Mouse (Mus musculus): ENCODE measurements around the gene A230050P20Rik. TPM values are rescaled to one million over a fixed set of nuclear protein-coding genes. Genes with fewer than 3 reads are reported as not detected.

Gene A230050P20Rik
- total RNA-seq (2012; rRNA removed), result 53.9 and 63.7 TPM in 2 replicates
- 100 to 1,000 TPM; 190 to 199 TPM for polyA plus RNA-seq (2012; ENCODE audit: insufficient read depth in 1 of 2, insufficient read length in 2 of 2, low read depth in 1 of 2, low replicate concordance in 2 of 2, missing spikeins in 1 of 2)

- peak within 1 kb of the TSS; percentile 78 for H3K9ac ChIP-seq (ENCODE audit: control insufficient read depth, low read depth, low read length, poor library complexity, severe bottlenecking)
- DNase-seq (ENCODE audit: low read depth, low spot score), result peak; percentile 97
- H3K79me2 ChIP-seq (ENCODE audit: control insufficient read depth, insufficient read depth, low read length, poor library complexity), result peaks cover 14% of the 10 kb centered on the region
- H3K27me3 ChIP-seq (ENCODE audit: control insufficient read depth in 1 of 2, insufficient read depth in 2 of 2, low read length in 2 of 2), result peaks cover 0 to 2% of the 10 kb centered on the region in 2 experiments; a peak in 1 of 4 replicates
- peak; percentile 83 for TF ChIP-seq TBP (IDR thresholded peaks at IDR 0.05; ENCODE audit: low read depth, low read length)
- TF ChIP-seq MAZ (IDR thresholded peaks at IDR 0.05; ENCODE audit: low read depth, low read length), result no peak
- no peak for TF ChIP-seq E2F4 (IDR thresholded peaks at IDR 0.05; ENCODE audit: borderline replicate concordance, low read depth, low read length)
- no peak for TF ChIP-seq ZC3H11A (IDR thresholded peaks at IDR 0.05; ENCODE audit: low read depth, low read length)
- TF ChIP-seq UBTF (IDR thresholded peaks at IDR 0.05; ENCODE audit: borderline replicate concordance, insufficient read depth, low read depth, low read length), result peak; percentile 67; the same call in 1 of the 2 replicates
- TF ChIP-seq POLR2A (IDR thresholded peaks at IDR 0.05; ENCODE audit: control insufficient read depth in 1 of 2, insufficient read depth in 1 of 2, low read depth in 1 of 2, low read length in 2 of 2, poor library complexity in 1 of 2), result peak in 1 of 2 experiments; percentile 82; a peak in 2 of 4 replicates
- H3K36me3 ChIP-seq (ENCODE audit: control insufficient read depth in 1 of 2, insufficient read depth in 2 of 2, low read length in 2 of 2), result peaks cover 23% of the 10 kb centered on the region in 2 experiments
- H3K4me3 ChIP-seq (ENCODE audit: control insufficient read depth in 1 of 2, insufficient read depth in 1 of 2, low read depth in 2 of 2, low read length in 2 of 2), result peak within 1 kb of the TSS; percentile 62 to 90
- H3K9me3 ChIP-seq (replicated peaks; ENCODE audit: insufficient read depth, low read length), result no peaks in the 10 kb centered on the region
- H3K27ac ChIP-seq (ENCODE audit: control insufficient read depth, low read depth, low read length), result peak within 1 kb of the TSS; percentile 54
- peaks cover 14 to 33% of the 10 kb centered on the region in 2 experiments for H3K4me1 ChIP-seq (ENCODE audit: control insufficient read depth in 1 of 2, insufficient read depth in 2 of 2, low read length in 2 of 2)
These were observed at the start of gene A230050P20Rik for GRCm38 (mm10) chr9:20868448-20869001. TSS of gene A230050P20Rik (plus strand) at chr9:20868642.

GRCm38 (mm10) chr9:20820001-20820400 is 48.4 kb upstream of the A230050P20Rik start:
- Histone ChIP-seq H3K4me1 (ENCODE audit: control insufficient read depth in 1 of 2, insufficient read depth in 2 of 2, low read length in 2 of 2) (no peaks in the 10 kb centered on the region), H3K36me3 (ENCODE audit: control insufficient read depth in 1 of 2, insufficient read depth in 2 of 2, low read length in 2 of 2) (no peaks in the 10 kb centered on the region), H3K27me3 (ENCODE audit: control insufficient read depth in 1 of 2, insufficient read depth in 2 of 2, low read length in 2 of 2) (peaks cover 28 to 41% of the 10 kb centered on the region in 2 experiments), H3K27ac (ENCODE audit: control insufficient read depth, low read depth, low read length) (no peak overlapping the region), H3K9me3 (replicated peaks; ENCODE audit: insufficient read depth, low read length) (no peaks in the 10 kb centered on the region), H3K4me3 (ENCODE audit: control insufficient read depth in 1 of 2, insufficient read depth in 1 of 2, low read depth in 2 of 2, low read length in 2 of 2) (no peak overlapping the region), H3K9ac (ENCODE audit: control insufficient read depth, low read depth, low read length, poor library complexity, severe bottlenecking) (no peak overlapping the region), H3K79me2 (ENCODE audit: control insufficient read depth, insufficient read depth, low read length, poor library complexity) (no peaks in the 10 kb centered on the region)
- no peak for TF ChIP-seq MXI1 (IDR thresholded peaks at IDR 0.05; ENCODE audit: low read depth, low read length)
- TF ChIP-seq MYB (IDR thresholded peaks at IDR 0.05; ENCODE audit: low read depth, low read length), result no peak
- TF ChIP-seq CHD1 (IDR thresholded peaks at IDR 0.05; ENCODE audit: low read depth, low read length), result no peak
- TF ChIP-seq POLR2AphosphoS2 (IDR thresholded peaks at IDR 0.05; ENCODE audit: low read length), result no peak
- TF ChIP-seq SMC3 (IDR thresholded peaks at IDR 0.05; ENCODE audit: low read depth, low read length), result no peak
- no peak for TF ChIP-seq ZKSCAN1 (IDR thresholded peaks at IDR 0.05; ENCODE audit: low read depth, low read length)
- TF ChIP-seq GABPA (IDR thresholded peaks at IDR 0.05; ENCODE audit: low read depth, low read length), result no peak
- TF ChIP-seq CTCF (IDR thresholded peaks at IDR 0.05 in 2 of 3, conservative IDR thresholded peaks at IDR 0.05 in 1 of 3; ENCODE audit: control insufficient read depth in 1 of 3, insufficient read depth in 1 of 3, low read depth in 2 of 3, low read length in 3 of 3, poor library complexity in 1 of 3, severe bottlenecking in 1 of 3), result no peak
- TF ChIP-seq USF1 (IDR thresholded peaks at IDR 0.05; ENCODE audit: low read depth, low read length), result no peak
- no peak for DNase-seq (ENCODE audit: low read depth, low spot score)
